Mouse (Mus musculus): ENCODE measurements around the gene Ptk7. TPM values are rescaled to one million over a fixed set of nuclear protein-coding genes. Genes with fewer than 3 reads are reported as not detected.

Ptk7 gene
- total RNA-seq, 2 experiments from 2014 or later, result 46.2 to 50.0 TPM

DNA sequence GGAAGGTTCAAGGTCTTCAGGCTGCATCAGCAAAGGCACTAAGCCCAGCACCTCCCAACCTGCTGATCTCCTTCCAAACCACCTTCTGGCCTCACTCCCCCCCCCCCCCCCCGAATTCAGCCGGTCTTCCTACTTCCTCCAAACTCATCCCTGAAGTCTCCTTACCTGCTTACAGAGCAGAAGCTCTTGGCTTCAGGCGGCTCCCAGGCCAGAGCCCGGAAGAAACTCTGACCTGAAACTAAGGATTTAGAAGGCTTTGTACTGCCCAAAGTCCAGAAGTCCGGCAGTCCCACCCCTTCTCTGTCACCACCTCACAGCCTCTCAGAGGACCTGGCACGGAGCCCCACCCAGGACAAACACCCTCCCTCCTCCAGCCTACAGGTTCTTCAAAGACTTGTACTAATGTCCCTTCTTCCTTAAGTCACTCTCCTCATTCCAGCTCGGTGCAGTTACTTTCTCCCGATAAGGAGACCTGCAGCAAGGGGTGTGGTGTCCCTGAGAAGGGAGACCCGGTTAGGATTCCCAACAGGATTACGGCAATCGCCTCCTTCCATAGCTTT, 15.7 kb upstream of the Ptk7 start:
- DNase-seq (ENCODE audit: low spot score in 2 of 2), result no peak

DNA sequence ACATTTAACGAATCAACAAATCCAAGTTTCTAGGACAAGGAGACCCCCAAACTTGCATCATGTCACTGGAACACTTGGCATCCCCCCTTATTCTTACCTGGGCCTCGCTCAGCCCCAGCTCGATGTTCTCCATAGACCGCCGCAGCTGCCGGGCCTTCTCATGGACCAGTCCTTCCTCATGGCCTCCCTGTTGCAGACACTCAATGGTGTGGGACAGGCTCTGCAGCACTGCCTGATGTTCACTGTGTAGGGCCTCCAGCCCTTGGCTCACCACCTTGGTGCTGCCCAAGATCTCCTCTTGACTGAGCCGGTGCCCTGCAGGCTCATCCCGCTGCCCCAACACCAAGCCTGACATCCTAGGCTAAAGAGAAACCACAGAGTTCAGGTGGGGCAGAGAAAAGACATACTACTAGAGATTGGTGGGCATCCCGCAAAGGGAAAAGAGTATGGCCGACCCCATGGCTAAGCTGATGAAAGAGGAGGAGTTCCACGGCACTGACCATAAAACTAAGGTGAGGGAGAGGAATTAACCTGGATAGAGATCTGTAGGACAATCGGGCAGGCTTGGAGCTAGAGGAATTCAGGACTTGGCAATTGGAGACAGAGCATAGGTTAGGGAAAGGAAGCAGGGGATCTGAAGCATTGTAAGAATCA, 15.0 kb upstream of the Ptk7 start:
- no peak for DNase-seq (ENCODE audit: low spot score in 2 of 2)

DNA sequence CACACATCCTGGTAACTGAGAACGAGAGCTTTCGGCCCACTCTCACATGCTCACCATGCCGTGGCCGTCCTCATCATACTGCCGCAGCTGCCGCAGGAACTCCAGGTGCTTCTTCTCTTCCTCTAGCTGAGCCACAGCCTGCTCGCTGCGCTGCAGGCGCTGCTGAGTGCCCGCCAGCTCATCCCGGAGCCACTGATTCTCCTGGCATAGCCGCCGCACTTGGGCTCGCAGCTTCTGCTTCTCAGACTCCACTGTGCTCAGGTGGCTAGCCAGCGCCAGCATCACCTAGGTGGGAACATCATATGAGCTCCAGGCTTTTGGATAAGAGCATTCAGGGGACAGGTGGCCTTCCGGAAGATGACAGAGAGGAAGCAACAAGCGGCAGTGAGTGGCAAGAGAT, 12.8 kb upstream of the Ptk7 start:
- no peak for DNase-seq (ENCODE audit: low spot score in 2 of 2)

DNA sequence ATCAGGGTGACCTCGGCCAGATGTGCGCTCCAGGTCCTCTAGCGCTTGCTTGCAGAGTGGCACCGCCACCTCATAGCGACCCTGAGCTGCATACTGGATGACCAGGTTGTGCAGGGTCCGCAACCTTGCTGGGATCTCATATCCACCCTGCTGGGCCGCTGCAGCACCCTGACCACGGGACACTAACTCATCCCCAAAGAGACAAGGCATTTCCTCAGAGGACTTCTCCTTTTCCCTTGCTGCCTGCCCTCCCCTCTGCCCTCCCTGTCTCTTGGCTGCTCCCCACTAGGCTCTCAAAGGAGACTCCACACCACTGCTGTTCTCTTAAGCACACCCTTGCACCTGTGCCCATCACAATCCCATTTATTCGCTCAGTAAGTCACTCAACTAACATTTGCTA, 10.6 kb upstream of the Ptk7 start:
- DNase-seq (ENCODE audit: low spot score in 2 of 2), result no peak

DNA sequence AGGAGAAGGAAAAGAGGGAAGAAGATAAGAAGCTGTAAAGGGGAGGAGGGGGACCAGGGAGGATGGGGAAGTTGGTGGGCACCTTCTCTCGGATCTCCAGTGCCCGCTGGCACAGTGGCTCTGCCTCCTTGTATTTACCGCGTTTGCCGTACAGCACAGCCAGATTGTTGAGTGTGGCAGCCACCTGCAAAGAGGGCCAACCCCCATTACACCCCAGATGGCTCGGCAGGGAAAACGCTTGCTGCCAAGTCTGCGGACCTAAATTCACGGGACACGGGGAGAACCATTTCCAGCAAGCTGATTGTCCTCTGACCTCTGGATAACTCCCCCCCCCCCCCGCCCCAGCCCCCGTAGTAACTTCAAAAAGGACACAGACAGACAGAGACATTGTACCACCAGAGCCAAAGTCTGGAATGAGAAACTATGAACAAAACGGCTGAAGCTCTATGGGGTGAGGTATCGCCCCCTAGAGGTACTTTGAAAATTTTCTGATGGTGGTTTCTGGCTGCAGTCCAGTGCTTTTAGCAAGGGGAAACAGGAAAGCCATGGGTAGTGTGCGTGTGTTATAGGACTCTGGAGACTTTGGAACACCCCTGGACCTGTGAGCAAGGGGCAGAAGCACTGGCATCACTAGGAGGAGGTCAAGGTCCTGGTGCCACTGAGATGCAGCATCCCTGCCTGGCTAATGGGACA, 7.7 kb upstream of the Ptk7 start:
- peak; percentile 52 to 71 for DNase-seq (ENCODE audit: low spot score in 2 of 2)

DNA sequence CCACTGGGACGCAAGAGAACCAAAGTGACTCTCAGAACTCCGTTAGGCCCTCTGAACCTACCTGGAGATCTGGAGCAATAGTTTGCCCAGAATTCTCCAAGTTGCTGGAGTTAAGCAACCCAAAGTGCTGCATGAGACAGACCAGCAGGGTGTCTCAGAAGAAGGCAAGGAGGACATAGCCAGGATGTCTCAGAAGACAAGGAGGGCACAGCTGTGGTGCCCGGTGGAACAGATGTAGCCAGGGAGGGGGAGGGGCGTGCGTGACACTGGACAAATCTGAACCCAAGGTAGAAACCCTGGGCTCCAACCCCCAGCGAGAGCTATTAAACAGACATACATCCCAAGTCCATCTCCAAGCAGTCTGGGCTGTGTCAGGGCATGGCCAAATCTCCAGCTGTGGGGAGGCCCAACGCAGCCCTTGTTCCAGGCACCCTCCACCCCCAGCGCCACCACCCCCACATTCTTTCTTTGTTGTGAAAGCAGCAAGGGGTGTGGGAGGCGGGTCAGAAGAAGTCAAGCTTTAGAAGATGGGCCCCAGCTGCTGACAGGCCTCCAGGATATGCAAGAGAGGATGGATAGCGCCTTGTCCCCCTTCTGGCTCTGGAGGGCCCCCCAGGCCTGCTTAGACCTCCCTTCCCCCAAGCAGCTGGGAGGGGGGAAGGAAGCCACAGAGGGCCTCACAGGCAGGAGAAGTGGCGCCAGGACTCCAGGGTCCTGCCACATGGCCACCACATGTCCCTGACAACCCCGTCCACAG, 559 bp upstream of the Ptk7 start:
- DNase-seq (ENCODE audit: low spot score in 2 of 2), result peak; percentile 44 to 64

DNA sequence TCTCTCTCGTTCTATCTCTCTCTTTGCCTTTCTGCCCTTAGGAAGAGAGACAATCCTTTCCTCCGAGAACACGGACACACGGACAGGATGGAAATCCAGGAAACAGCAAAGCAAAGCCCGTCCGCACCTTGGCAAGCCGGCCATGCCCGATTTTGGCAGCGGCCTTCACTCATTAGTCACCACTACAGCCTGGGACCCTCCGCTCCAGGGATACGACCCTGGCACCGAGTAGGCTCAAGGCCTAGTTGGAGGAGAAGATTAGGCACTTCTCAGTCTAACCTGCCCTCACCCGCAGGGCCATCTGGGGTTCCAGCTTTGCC, 873 bp downstream of the Ptk7 start:
- peak in 1 of 2 experiments; percentile 44 for DNase-seq (ENCODE audit: low spot score in 2 of 2)

DNA sequence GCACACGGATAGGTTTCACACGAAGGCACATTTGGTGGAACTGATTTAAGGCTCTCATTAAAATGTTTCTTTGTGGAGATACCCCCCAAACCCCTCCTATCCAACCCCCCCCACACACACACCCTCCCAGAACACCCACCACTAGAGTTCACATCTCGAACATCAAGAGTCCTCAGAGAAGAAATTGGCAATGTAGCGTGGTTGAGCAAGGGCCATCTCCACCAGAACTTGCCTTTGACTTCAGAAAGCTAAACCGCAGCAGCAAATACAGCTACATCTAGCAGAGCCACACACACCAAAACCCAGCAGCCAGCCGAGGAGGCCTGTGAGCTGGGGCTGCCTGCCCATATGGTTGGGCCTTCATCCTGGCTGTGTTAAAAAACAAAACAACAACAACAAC, 1.9 kb downstream of the Ptk7 start:
- DNase-seq (ENCODE audit: low spot score in 2 of 2), result no peak

DNA sequence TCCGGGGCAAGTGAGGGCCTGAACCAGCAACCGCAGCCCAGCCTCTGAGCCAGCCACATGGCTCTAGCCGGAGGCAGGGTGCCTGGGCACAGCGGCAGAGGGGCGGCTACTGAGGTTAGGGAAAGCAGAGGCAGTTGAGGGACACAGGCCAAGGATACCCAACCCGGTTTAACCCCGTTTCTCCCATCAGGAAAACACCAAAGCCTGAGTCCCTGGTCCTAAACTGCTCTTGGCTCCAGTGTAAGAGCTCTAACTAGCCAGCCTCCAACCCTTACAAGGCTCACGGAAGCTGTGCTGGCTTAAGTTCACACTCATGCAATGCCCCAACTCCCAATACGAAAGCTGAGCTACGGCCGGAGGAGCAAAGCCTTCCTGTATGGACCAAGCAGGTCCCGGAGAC, 4.7 kb downstream of the Ptk7 start:
- DNase-seq (ENCODE audit: low spot score in 2 of 2), result no peak

DNA sequence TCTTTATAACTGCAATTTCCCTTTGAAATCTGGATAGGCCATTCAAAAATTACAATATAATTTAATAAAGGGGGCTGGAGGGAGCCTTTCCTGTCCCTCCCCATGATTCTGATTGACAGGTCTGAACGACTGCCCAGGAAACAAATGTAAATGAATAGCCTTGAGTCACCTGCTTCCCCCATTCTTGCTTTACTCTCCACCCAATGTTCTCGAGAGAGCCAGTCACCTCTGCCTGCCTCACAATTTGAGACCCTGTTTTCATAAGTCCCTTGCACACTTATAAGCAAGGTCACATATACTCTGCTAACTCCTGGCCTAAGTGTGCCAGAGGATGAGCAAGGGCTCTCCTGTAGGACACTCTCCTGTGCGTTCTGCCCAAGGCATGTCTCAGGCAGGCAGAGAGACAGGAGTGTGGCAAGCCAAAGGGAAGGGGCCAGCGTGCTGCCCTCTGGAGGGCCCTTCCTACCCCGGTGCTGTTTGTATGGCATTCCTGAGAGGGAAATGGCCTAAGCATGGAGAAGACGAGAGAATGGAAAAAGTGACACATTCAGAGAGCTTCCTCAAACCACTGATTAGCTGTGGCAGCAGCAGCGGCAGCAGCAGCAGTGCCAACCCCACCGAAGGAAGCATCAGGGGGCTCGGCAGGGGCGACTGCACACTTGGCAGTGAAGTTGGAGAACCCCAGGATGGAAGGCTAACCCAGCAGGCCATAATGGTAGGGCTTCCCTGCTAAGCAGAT, 5.3 kb downstream of the Ptk7 start:
- no peak for DNase-seq (ENCODE audit: low spot score in 2 of 2)

DNA sequence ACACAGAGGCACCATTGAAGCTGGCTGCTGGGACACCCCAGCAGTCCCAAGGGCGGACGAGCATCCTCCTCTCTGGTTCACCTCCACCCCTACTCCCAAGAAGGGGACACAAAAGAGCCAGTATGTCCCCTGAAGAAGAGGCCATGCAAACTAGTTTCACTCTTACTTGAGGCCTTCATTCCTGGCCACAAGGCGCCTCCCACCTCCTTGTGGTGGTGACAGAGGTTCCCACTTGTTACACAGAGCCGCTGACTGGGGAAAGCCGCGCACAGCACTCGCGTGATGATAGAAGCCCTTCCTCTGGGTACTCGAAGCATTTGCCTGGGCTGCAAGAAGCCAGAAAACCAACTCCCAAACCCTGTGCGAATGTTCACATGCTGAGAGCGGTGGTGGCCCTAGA, 7.0 kb downstream of the Ptk7 start:
- DNase-seq (ENCODE audit: low spot score in 2 of 2), result no peak

DNA sequence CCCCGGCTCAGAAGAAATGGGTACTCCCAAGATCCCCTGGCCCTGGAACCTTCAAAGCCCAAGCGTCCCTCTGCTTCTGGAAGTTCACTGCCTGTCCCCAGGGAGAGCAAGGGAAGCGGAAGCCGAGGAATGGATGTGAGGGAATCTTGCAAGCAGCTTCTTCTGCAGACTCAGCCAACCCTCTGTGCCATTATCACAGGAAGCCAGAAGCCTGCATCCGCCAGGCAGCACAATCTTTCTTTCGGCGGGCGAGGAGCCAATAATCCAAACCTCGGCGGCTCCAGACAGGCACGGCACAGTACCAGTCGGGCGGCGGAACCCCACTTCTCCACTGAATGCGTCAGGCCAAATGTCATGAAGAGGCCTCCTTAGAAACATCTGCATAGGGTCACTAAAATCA, 8.0 kb downstream of the Ptk7 start:
- peak in 1 of 2 experiments; percentile 53 for DNase-seq (ENCODE audit: low spot score in 2 of 2)

DNA sequence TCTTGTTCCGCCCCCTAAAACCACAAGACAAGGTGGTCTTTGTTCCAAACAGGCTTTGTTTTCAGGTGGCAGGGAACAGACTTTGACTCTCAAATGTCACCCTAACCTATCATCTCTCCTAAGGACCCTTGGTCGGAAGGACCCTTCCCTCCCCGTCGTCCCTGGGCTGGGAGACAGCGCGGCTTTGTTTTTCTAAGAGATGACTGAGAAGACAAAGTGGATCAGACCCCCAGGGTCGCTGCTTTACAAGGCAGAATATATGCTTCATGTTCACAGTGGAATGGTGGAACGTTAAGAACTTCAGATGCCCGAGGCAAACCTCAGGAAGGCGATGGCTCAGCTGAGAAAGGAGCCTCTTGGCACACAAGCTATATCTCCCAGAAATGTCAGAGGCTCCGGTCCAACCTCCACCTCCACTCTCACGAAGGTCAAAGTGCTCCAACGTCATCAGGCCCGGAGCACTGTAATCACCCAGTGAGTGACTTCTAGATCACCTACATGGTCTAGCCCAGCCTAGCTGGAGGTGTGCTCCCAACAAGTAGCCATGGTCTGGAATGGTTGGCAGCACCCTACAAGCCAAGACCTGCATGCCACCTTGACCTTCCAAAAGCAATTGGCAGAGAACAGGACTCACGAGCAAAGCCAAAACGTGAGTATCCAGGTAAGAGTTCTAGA, 9.5 kb downstream of the Ptk7 start:
- no peak for DNase-seq (ENCODE audit: low spot score in 2 of 2)

DNA sequence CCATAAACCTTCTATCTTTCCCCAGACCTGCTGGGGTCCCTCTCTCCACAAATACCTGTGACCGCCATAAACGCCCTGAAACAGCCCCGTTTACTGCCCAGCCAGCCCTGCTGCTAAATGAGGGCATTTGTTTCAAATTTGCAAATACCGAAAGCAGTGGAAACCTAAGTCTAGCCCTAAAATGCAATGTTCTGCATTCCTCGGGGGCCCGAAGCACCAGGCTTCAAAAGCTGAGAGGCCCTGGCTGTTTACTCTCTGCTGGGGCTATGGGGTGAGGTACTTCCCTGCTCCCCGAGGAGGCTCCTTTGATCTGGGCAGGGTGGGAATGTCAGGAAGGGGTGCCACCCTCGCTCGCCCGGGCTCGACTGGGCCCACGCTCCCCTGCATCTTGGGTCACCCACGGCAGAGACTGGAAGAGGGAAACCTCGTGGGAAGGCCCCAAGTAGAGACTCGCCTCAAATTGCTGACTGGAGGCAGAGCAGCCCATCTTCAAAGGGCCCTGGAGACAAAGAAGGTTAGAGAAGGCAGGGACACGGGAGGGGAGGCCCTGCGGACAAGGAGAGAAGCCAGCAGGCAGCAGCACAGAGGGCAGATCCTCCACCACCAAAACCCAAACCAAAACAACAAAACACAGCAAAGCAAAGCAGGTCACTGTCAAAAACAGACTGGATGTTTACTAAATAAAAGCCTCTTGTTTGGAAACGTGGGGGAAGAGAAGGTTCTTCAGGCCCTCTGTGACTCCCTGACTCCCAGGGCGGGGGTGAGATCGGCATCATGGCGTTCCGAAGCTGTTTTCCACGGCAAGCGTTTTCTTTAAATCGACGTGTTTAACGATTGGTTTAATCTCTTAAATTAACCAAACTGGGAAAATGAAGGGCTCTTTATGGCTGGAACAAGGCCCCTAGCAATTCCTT, 10.3 kb downstream of the Ptk7 start:
- no peak for DNase-seq (ENCODE audit: low spot score in 2 of 2)

DNA sequence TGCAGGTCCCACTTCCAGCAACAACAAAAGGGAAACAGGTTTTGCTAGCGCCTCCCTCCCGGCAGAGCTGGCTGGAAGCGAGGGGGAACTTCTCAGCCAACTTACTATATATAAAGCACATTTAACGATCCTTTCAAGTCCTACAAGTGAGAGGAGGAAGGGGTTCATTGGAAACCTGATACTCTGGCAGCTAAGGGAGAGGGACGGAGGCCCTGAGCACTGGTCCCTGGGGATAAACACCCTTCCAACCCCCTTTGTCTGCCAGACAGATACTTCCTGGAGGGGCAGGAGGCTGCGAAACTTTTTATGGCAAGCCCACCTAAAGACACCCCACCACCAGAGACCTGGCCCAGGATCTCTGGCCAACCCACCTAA, 10.9 kb downstream of the Ptk7 start:
- no peak for DNase-seq (ENCODE audit: low spot score in 2 of 2)

DNA sequence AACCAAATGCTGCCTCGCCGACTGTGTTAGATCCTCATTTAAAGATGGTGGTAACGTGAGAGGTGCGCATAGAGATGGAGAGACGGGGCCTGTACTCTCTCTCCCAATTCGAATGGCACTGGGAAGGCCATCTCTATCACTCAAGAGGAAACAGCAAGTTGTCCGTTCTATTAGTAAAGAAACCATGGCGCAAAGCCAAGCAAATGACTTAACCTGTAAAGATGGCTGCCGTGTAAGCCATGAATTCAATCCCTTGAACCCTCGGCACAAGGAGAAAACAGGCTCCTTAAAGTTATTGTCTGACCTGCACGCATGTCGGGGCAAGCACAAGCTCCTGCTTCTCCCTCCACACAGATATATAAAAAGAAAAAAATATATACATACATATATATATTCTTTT, 11.5 kb downstream of the Ptk7 start:
- no peak for DNase-seq (ENCODE audit: low spot score in 2 of 2)

DNA sequence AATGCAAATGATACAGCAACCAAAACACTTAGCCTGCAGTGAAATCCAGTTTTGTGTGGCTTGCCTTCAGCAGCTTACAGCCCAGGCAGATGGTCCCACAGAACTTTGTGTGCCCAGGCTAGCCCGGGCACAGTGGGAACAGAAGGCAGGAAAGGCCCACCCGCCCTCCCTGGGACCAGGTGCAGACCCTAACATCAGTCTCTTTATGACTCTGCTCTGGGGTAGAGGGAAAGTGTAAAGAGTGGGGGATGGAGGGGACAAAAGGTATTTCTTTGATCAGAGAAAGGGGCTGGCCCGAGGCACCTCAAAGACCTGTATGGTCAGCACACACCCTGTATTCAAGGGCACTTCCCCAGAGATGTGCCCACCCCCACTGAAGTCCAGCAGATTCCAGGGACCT, 16.1 kb downstream of the Ptk7 start:
- no peak for DNase-seq (ENCODE audit: low spot score in 2 of 2)

DNA sequence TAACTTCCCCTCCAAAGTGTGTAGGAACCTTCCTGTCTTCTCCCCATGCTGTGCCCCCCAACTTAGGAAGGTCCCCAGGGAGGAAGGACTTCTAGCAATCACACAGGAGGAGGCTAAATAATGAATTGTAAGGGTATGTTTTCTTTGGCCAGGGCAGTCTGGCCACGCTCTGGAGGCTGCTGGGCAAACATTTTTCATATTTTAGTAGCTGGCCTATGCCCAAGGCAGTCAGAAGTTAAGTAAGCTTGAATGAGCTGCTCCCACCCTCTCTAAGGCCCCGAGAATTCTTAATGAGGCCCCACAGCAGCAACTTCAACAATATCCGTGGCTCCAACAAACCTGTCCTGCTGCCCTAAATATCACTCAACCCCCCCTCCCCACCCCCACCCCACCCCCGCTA, 16.5 kb downstream of the Ptk7 start:
- DNase-seq (ENCODE audit: low spot score in 2 of 2), result no peak

DNA sequence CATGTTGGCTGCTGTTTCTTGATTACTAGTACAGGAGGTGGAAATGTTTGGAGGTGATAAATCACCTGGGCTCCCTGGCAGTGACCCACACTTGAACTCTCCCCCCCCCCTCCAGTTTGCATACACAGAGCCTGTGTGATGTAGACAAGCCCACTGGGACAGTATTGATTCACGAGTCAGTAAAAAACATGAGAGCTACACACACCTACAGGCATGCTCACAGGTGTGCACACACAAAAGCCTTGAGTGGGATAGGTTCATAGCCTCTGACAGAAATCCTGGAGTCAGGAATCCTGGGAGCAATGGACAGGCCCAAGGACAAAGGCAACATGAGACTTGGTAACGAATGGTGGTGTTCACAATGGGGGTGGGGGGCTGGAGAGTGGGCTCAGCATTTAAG, 17.1 kb downstream of the Ptk7 start:
- DNase-seq (ENCODE audit: low spot score in 2 of 2), result no peak

DNA sequence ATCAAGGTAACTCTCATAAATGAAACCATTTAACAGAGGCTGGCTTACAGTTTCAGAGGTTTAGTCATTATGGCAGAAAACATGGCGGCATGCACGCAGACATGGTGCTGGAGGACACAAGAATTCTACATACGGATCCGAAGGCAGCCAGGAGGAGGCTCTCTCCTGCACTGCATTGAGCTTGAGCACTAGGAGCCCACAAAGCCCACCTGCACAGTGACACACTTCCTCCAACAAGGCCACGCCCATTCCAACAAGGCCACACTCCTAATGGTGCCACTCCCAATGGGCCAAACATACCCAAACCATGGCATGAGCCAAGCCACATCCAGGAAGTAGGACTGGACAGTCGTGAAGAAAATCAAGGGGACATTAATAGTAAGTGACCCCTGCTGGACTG, 18.0 kb downstream of the Ptk7 start:
- DNase-seq (ENCODE audit: low spot score in 2 of 2), result no peak
